Mouse (Mus musculus): ENCODE results near the gene Herc2.

The Herc2 gene

DNA sequence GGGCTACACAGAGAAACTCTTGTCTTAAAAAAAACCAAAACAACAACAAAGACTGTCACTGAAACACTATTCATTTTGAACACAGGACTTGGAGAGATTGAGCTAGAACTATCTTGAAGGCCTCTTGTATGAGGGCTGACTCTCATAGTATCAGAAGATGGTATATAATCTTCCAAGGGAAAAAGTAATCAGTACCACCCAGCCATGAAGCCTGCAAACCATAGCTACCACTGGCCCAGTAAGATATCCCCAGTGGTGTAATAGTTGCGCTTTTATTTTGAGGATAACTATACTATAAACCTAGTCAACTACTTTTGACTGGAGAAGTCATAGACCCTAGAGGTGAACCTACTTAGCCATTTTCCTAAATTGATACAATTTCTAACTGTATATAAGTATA lies 16.6 kb downstream of the Herc2 start:
- DNase-seq (ENCODE audit: low spot score in 2 of 2): no peak

DNA sequence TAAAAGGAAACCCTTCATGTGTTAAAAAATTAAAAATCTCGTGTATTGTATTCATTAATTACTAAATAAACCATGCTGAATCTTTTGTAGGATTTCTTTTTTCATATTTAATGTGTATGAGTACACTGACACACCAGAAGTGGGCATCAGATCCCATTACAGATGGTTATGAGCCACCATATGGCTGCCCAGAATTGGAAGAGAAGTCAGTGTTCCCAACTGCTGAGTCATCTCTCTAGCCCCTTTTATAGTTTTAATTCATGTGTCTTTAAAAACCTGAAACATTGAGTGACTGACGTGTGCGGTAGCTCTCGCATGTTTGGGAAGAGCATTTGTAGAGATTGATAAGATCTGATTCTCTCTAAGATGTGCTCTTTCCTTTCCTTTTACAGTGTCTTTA lies 21.7 kb downstream of the Herc2 start:
- no peak for DNase-seq (ENCODE audit: low spot score in 2 of 2)

DNA sequence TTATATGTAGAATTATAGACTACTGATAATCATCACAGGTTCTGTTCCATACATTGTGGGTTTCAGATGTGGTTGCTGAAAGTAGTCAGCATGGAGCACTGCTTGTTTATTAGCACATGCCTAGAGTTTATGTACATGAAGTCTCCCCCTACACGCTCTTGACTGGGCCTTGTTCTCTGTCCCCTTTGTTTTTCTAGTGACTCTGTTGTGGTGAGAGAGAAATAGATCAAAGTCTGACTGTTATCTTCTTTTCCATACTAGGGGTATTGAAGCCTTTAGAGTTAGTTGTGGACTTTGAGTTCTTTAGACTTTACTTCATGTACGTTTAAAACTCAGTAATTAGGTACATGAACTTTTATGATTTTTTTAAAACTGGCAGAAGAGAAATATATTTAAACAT lies 33.0 kb downstream of the Herc2 start:
- DNase-seq (ENCODE audit: low spot score in 2 of 2): no peak

DNA sequence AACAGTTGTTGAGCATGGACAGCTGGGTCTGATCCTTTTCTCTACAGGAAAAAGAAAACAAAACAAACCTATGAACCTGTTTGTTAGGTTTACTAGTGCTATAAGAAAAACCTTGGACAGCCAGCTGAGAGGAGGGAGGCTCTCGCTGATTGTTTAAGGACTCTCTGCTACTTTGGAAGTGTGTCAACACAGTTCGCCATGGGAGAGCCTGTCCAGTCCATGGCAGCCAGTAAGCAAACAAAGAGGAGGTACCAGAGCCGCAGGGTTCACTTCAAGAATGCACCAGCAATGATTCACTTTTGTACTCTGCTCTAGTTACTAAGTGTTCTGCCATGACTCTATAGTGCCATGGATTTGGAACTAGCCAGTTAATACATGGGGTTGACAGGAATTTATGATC lies 39.1 kb downstream of the Herc2 start:
- DNase-seq (ENCODE audit: low spot score in 2 of 2): no peak

DNA sequence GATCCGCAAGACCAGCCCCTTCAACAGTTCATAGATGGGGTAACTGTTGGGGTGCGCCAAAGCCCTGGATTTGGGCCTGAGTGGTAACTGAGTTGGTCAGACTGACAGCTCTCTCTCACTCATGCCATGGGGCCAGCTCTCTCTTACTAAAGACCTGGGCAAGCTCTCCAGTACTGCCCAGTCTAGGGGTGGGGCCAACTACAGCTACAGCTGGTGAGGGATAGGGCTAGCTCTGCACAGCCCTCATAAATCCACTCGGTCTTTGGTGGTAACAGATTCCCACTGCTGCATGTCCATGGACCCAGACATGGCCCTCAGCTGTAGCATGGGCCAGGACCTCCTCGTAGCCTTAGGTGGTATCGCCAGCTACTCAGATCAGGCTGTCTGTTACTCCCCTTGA lies 41.4 kb downstream of the Herc2 start:
- DNase-seq (ENCODE audit: low spot score in 2 of 2): no peak

DNA sequence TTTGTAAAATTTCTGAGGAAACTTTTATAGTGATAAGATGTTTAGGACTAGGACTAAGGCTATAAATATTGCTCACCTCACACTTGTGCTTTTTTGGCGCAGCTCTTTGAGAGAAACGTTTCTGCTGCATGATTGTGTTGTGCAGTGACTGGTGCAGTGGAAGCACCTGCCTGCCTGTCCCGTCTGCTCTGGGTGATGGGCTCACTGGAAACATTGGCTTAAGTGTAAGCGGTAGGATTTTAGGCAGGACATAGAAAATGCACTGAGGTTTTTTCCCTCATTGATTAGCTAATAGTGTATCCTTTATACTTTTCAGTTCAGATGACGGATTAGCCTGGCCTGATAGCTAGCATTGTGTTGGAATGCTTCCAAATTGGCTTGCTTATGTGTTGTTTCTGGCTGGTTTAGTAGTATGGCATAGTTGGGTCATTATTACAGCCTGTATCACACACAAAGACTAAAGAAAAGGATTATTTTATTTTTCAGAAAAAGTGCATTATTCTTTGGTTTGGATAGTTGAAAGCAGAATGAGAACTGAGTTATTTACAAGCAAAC lies 52.4 kb downstream of the Herc2 start:
- no peak for DNase-seq (ENCODE audit: low spot score in 2 of 2)

DNA sequence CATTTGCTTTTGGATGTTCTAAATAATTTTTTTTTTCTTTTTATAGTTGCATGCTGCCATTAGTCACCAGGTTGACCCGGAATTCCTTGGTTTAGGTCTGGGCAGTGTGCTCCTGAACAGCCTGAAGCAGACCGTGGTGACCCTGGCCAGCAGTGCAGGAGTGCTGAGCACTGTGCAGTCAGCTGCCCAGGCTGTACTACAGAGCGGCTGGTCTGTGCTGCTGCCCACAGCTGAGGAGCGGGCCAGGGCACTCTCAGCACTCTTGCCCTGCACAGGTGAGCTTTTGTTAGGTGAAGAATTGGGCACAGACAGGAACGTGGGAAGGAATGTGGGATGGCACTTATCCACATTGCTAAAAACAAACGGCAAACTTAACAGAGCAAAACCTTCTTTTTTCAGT lies 63.0 kb downstream of the Herc2 start:
- no peak for DNase-seq (ENCODE audit: low spot score in 2 of 2)

DNA sequence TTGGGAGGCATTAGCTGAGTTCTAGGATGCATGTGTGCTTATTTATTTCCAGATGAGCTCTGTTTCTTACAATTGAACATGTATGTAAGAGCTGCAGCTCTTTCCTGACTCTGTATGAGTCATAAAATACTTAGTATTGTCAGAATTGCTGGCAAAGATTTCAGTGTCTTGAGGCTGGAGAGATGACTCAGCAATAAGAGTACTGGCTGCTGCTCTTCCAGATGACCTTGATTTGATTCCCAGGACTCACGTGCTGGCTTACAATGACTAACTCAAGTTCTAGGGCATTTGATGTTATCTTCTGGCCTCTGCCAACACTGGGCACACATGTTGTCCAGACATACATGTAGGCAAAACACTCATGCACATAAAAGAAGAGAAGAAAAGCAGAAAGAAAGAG lies 64.2 kb downstream of the Herc2 start:
- DNase-seq (ENCODE audit: low spot score in 2 of 2): no peak

DNA sequence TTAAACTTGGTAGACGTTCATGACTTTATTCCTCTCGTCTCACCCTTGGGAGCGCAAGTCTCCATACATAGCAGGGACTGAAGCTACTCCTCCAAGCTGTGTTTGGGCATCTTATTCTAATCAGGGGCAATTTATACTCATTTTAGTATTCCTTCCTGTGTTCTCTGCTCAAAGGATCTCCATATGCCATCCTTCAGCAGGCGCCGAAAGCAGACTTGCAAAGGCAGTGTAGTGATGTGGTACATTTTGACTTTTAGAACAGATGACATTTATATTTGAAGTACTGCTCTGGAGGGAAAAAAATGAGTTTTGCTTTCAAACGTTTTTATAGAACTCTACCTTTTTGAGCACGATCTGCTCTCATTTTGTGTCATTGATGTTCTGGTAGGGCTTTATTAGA lies 71.0 kb downstream of the Herc2 start:
- DNase-seq (ENCODE audit: low spot score in 2 of 2): no peak

DNA sequence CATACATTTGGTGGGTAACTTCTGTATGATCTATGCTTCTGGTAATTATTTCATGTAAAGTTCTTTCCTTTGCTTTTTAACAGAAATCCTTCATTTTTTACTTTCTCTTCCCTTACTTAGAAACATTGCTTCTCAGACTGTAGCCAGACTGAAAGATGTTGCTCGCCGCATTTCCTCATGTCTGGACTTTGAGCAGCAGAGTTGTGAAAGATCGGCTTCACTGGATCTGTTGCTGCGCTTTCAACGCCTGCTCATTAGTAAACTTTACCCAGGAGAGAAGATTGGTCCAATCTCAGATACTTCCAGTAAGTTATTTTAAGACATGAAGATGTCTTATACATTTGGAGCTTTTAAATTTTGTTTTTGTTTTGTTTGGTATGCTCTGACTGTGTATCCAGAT lies 71.4 kb downstream of the Herc2 start:
- no peak for DNase-seq (ENCODE audit: low spot score in 2 of 2)

DNA sequence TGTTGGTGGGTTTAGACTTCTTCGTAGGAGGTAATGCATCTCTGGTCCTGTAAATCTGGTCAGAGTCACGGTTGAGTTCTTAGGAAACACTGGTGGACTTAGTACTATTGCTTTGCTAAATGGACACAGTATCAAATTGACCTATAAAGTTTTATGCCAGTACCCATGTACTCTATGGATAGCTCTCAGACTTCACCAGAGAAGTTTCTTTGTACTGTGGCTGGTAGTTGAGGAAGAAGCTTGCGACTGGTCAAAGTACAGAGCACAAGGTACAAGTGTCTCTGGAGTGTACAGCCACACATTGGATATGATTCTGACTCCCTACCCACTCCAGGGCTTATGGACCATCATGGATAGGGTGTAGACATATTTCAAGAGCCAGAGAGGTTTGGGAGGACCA lies 78.1 kb downstream of the Herc2 start:
- no peak for DNase-seq (ENCODE audit: low spot score in 2 of 2)

DNA sequence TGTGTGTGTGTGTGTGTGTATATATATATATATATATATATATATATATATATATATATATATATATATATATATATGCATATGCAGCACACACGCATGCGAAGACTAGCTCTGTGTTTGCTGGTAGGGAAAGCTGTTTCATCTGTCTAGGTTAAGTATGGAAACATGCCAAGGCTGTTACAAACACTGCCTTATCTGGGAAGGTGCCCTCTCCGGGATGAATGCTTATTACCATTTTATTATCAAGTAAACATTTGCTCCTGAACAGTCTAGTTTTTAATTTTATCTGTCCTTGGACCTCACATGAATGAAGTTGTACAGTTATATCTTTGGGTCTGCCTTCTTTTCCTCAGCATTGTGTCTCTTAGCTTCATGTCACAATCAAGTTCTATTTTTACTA lies 79.6 kb downstream of the Herc2 start:
- DNase-seq (ENCODE audit: low spot score in 2 of 2): no peak

DNA sequence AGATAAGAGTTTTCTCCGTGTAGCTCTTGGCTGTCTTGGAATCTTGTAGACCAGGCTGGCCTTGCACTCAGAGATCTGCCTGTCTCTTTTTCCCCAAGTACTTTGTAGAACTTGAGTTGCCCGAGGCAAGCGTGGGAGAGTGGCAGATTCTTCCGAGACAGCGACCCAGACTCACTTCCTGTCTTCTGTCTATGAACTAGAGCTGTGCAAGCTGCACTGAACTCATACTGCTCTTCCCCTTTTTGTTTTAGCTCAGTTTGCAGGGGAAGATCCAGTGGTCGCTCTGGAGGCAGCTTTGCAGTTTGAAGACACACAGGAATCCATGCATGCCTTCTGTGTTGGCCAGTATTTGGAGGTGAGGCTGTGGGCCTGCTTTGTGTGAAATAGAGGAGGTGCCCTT lies 81.6 kb downstream of the Herc2 start:
- DNase-seq (ENCODE audit: low spot score in 2 of 2): no peak

DNA sequence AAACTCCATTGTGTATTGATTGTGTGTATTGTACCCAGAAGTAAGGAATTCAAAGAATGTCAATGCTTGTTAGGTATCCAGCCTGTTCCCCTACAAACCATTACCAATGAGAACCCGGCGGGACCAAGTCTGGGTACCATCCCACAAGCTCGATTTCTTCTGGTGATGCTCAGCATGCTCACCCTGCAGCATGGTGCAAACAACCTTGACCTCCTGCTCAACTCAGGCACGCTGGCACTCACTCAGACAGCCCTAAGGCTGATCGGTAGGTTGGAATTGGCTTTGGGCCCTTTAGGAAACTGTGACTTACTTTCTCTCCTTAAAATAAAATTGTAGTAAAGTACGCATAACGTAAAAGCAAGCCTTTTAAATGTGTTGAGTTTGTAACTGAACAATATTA lies 88.7 kb downstream of the Herc2 start:
- DNase-seq (ENCODE audit: low spot score in 2 of 2): no peak

DNA sequence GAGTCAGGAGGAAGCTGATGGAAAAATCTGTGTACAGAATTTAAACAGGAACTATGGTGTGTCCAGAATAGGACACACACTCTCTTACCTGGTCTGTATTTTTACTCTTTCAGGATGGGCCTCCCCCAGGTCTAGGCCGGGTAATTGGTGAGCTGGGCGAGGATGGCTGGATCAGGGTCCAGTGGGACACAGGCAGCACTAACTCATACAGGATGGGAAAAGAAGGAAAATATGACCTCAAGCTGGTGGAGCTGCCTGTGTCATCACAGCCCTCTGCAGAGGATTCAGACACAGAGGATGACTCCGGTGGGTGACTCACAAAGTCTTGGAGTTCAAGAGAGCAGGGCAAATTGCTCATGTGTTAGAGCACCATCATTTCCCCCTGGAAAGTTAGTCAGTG lies 96.4 kb downstream of the Herc2 start:
- no peak for DNase-seq (ENCODE audit: low spot score in 2 of 2)

DNA sequence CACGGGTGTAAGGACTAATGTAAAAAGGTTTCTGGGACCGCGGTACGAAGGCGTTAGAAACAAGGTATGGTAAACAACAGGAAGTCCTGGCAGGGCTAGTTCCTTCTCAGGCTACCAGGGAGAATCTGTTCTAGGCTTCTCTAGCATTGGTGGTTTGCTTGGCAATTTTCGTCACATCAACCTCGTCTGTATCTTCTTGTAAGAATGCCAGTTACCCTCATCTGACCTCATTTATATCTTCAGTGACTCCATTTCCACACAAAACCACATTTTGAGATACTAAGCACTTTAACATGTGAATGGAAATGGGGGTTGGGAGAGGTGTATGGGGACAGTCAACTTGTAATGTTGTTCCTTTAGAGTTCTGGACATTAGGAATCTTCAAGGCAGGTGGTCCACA lies 98.9 kb downstream of the Herc2 start:
- no peak for DNase-seq (ENCODE audit: low spot score in 2 of 2)

DNA sequence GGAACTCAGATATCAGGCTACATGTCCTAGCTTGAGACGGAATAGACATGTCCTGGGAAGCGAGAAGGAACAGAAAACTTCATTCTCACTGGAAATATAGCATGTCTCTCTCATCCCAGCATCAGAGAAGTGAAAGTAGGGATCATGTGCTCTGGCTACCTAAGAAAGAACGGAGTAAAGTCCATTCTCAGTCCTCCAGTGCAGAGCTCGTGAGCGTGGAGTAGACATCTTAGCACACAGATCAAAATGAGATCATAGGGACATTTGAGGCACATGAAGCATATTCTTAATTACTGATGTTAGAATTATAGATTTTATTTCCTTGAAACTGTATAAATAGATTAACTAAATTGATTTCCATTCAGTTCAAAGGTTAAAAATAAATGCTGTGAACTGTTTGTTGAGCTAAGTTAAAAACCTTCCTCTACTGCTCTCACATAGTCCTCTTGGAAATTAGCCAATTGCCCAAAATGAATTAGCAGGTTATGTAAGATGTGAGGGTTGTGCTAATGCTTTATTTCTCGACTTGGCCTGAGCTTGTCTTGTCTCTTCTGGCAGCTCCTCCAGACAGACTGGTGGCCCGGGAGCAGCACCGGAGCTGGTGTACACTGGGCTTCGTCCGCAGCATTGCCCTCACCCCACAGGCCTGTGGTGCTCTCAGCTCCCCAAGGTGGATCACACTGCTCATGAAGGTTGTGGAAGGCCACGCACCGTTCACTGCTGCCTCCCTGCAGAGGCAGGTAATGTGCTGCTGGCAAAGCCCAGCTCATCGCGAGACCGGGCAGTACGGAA lies 102.1 kb downstream of the Herc2 start:
- no peak for DNase-seq (ENCODE audit: low spot score in 2 of 2)

DNA sequence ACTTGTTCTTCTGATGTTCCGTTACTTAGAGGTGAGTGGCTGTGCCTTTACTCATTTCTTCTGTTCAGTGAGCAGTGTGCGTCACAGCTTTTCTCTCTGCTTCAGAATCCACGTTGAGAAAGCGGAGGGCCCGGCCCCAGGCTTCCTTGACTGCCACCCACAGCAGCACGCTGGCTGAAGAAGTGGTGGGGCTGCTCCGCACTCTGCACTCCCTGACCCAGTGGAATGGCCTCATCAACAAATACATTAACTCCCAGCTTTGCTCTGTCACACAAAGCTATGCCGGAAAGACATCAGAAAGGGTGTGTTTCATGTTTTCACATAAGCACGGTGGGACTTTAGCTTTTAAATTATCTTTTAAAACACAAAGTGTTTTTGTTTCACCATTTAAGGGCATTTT lies 103.2 kb downstream of the Herc2 start:
- no peak for DNase-seq (ENCODE audit: low spot score in 2 of 2)

DNA sequence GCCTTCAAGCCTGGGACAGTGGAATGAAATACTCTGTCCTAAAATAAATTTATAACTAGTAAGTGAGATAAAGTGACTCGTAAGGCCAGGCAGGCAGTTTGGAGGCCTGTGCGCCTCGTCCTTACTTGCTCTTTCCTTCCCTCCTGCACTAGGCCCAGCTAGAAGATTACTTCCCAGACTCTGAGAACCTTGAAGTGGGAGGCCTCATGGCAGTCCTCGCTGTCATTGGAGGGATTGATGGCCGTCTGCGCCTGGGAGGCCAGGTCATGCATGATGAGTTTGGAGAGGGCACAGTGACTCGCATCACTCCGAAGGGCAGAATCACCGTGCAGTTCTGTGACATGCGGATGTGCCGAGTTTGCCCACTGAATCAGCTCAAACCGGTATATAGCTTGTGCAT lies 103.6 kb downstream of the Herc2 start:
- no peak for DNase-seq (ENCODE audit: low spot score in 2 of 2)

DNA sequence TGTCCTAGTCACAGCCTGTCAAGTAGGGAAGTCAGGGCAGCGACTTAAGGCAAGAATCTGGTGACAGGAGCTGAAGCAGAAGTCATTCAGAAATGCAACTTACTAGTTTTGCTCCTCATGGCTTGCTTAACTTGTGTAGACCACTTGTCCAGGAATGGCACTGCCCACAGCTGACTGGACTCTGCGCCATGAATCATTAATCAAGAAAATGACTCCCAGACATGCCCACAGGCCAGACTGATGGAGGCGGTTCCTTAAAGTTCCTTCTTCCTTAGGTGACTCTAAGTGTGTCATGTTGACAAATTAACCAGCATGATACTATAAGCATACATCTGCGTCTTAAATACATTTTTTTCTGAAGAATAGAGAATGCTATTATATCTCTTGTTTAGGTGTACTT lies 113.3 kb downstream of the Herc2 start:
- DNase-seq (ENCODE audit: low spot score in 2 of 2): no peak

DNA sequence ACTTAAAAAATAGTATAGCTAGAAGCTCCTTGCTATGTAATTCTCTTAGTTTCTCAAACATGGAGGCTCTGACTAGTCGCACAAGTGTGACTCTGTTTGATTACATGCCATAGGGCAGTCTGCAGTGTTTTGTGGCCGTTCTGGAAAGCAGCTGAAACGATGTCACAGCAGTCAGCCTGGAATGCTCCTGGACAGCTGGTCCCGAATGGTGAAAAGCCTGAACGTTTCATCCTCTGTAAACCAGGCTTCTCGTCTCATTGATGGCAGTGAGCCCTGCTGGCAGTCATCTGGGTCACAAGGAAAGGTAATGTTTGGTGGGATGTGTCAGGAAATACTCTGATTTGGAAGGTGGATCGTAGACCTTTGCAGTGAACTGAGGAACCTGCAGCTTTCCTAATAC lies 118.7 kb downstream of the Herc2 start:
- DNase-seq (ENCODE audit: low spot score in 2 of 2): no peak

DNA sequence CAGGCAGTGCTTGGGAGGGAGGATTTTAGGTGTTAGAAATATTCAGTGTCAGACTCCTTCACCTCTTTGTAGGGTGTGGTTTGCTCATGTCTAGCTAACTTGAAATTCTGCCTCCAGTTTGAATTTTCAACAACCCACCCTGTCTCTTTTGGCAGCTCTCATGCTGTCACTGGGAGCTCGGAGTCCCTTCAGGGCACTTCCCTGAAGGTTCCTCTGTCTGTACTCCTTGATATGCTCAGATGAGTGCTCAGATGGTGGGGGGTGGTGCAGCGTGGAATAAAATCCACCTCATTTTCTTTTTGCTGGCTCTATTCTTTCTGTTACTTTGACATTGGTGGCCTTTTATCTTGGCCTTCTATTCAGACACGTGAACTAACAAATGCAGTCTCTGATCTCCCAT lies 127.4 kb downstream of the Herc2 start:
- no peak for DNase-seq (ENCODE audit: low spot score in 2 of 2)

DNA sequence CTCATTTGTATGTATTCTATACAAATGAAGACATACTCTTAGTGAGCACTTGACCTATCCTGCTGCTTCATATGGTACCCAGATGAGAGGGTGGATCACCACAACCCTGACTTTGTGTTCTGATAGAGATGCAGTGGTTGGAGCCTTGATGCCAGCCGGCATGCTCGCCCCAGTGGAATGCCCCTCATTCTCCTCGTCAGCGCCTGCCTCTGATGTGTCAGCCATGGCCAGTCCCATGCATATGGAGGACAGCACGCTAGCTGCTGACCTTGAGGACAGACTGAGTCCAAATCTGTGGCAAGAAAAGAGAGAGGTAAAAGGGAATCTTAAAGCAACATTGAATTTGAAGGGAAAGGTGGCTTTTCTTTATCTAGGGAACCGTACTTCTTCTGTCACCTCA lies 141.0 kb downstream of the Herc2 start:
- DNase-seq (ENCODE audit: low spot score in 2 of 2): no peak

DNA sequence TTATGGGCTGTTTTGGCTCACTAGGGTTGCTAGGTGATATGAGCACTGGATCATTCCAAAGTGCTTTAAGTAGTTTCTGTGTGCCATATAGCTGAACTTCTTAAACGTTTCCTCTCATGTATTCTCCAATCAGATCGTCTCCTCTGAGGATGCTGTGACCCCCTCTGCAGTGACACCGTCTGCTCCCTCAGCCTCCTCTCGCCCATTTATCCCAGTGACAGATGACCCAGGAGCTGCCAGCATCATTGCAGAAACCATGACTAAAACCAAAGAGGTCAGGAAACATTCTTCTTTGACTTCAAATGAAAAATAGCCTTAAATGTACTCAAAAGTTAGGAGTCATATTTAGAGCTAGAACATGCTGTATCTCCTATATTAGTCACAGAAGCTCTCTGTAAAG lies 141.7 kb downstream of the Herc2 start:
- DNase-seq (ENCODE audit: low spot score in 2 of 2): no peak

Data from spleen, postnatal 10 days (tissue).